Mouse (Mus musculus): ENCODE results near the gene Ank. TPM values are rescaled to one million over a fixed set of nuclear protein-coding genes. Genes with fewer than 3 reads are reported as not detected.

Gene Ank
- polyA plus RNA-seq, 1 experiment, result 231 TPM

DNA sequence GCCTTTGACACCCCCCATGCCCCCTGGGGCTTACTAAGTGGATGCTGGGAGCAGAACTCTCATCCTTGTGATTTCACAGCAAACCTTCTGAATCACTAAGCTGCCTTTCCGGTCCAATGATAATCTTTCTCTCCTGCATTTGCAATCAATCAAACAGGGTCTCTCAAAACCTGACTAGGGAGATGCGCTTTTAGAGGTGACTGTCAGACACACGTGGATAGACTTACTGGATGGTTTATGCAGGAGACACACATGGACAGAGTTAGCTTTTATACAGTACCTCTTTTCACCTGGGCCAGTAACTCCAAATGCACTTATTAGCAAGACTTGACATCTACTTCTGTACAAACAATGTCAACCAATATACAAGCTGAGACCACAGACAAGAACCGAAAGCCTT lies 131.0 kb downstream of the Ank start:
- Histone ChIP-seq H3K27ac (ENCODE audit: insufficient read depth, low read length) (peak overlapping the region; percentile 39), H3K4me3 (ENCODE audit: insufficient read depth, low read length) (no peak overlapping the region), H3K4me1 (ENCODE audit: control insufficient read depth, insufficient read depth, low read length) (peaks cover 17% of the 10 kb centered on the region)
- TF ChIP-seq CTCF (IDR thresholded peaks at IDR 0.05; ENCODE audit: extremely low read depth, insufficient read depth, low read length), result no peak
- TF ChIP-seq POLR2A (IDR thresholded peaks at IDR 0.05; ENCODE audit: extremely low read depth, insufficient read depth, low read length), result no peak

DNA sequence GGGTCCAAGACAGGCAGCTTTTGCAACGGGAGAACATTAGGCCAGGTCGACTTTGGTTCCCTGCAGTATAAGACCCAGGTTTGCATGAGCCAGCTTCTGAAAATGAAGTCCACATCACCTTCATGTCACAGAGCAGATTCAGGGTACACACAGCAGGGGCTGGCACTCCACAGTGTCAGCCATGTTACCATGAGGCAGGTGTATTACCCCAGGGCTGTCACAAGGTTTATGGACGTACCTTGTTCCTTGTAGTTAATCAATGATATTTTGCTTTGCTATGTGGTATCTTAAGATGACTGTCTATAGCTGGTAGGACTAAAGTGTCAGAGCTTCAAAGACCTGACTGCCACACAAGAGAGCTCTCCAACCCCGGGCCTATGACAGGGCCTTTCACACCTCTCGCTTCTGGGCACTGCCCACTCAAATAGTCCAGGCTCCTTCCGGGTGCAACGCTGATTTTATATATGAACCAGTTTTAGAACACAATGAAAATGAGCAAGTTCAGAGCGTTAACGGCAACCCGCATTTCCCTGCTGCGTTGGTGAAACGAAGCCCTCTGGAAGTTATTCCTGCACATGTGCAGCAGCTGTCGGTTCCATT lies 132.4 kb downstream of the Ank start:
- no peak overlapping the region for H3K4me3 ChIP-seq (ENCODE audit: insufficient read depth, low read length)
- H3K4me1 ChIP-seq (ENCODE audit: control insufficient read depth, insufficient read depth, low read length), result peaks cover 17% of the 10 kb centered on the region
- TF ChIP-seq CTCF (IDR thresholded peaks at IDR 0.05; ENCODE audit: extremely low read depth, insufficient read depth, low read length) (no peak), POLR2A (IDR thresholded peaks at IDR 0.05; ENCODE audit: extremely low read depth, insufficient read depth, low read length) (no peak)
- H3K27ac ChIP-seq (ENCODE audit: insufficient read depth, low read length), result no peak overlapping the region

DNA sequence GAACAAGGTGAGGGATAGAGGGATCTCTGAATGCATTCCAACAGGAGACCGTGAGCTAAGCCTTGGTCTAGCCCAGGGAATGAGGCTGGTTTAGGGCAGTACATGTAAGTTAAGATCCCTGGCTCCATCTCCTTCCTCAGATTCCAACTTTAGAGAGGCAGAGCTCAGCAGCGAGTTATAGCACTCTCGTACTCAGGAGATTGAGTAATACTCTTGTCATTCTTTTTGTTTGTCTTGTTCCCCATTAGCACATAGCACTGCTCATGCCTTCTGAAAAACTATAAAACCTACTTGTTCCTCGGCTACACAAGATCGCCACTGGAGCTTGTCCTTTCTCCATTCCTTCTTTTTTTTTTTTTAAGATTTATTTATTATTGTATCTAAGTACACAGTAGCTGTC lies 134.0 kb downstream of the Ank start:
- H3K27ac ChIP-seq (ENCODE audit: insufficient read depth, low read length), result no peak overlapping the region

DNA sequence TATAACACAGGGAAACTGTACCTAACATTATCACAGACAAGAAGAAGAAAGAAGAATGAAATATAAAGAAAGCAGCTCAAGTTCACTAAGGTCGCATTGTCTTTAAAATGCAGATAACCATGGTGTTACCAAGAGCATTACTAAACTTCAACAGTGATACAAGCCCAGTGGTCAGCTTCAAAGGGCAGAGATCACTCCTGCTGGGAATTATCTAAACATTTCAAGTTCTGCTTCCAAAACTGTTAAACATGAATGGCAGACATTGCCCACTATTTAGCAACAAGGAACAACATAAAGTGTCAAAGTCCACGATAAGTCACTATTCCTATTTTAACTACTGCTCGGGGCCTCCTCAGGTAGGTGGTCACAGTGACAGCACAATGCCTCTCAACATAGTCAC lies 138.1 kb downstream of the Ank start:
- H3K4me1 ChIP-seq (ENCODE audit: control insufficient read depth, insufficient read depth, low read length), result peaks cover 3% of the 10 kb centered on the region; the same call in 1 of the 2 replicates
- TF ChIP-seq POLR2A (IDR thresholded peaks at IDR 0.05; ENCODE audit: extremely low read depth, insufficient read depth, low read length) (no peak), CTCF (IDR thresholded peaks at IDR 0.05; ENCODE audit: extremely low read depth, insufficient read depth, low read length) (no peak)

More for the DNA sequence above, 134.0 kb downstream of the Ank start:
- peaks cover 15% of the 10 kb centered on the region for H3K4me1 ChIP-seq (ENCODE audit: control insufficient read depth, insufficient read depth, low read length)
- TF ChIP-seq POLR2A (IDR thresholded peaks at IDR 0.05; ENCODE audit: extremely low read depth, insufficient read depth, low read length), result no peak
- no peak for TF ChIP-seq CTCF (IDR thresholded peaks at IDR 0.05; ENCODE audit: extremely low read depth, insufficient read depth, low read length)
- no peak overlapping the region for H3K4me3 ChIP-seq (ENCODE audit: insufficient read depth, low read length)

DNA sequence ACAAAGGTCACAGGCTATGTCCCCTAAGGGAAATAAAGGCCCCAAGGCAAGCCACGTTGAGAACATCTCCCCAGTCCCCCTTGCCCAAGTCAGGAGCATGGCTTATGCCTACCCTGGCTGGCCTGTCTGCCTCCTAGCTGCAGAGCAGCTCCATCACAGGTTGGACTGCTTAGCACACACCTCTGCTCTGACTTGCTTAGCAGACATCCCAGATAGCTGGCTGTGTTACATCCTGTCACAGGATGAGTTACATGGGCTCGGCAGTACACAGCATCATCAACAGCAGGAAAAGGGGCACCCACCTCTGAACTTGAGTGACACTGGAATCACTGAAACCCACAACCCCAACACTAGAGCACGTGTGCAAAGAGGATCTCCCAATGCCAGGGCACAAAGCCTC lies 138.8 kb downstream of the Ank start:
- Histone ChIP-seq H3K4me1 (ENCODE audit: control insufficient read depth, insufficient read depth, low read length) (peaks cover 3% of the 10 kb centered on the region; the same call in 1 of the 2 replicates), H3K27ac (ENCODE audit: insufficient read depth, low read length) (no peak overlapping the region), H3K4me3 (ENCODE audit: insufficient read depth, low read length) (no peak overlapping the region)
- TF ChIP-seq POLR2A (IDR thresholded peaks at IDR 0.05; ENCODE audit: extremely low read depth, insufficient read depth, low read length), result no peak
- TF ChIP-seq CTCF (IDR thresholded peaks at IDR 0.05; ENCODE audit: extremely low read depth, insufficient read depth, low read length), result no peak

More for the DNA sequence above, 138.1 kb downstream of the Ank start:
- Histone ChIP-seq H3K4me3 (ENCODE audit: insufficient read depth, low read length) (no peak overlapping the region), H3K27ac (ENCODE audit: insufficient read depth, low read length) (no peak overlapping the region)

DNA sequence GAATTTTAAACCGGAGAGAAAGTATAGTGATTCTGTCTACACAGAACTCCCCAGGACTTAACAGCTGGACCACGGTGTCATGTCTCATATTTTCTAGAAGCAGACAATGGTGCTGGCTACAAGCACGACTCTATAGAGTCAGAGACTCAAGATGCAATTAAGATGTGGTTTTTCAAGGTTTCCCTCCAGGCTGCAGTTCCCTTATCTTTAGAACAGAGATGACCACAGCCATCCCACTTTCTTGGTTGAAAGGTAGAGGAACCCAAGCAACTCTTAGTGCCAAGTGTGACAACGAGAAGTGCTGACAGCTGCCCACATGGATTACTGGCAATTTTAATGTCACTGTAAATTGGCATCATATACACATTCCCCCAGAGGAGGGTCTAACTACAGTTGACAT lies 143.1 kb downstream of the Ank start:
- no peak overlapping the region for H3K4me3 ChIP-seq (ENCODE audit: insufficient read depth, low read length)
- H3K4me1 ChIP-seq (ENCODE audit: control insufficient read depth, insufficient read depth, low read length), result peaks cover 1% of the 10 kb centered on the region; the same call in 1 of the 2 replicates
- no peak overlapping the region for H3K27ac ChIP-seq (ENCODE audit: insufficient read depth, low read length)
- no peak for TF ChIP-seq CTCF (IDR thresholded peaks at IDR 0.05; ENCODE audit: extremely low read depth, insufficient read depth, low read length)

DNA sequence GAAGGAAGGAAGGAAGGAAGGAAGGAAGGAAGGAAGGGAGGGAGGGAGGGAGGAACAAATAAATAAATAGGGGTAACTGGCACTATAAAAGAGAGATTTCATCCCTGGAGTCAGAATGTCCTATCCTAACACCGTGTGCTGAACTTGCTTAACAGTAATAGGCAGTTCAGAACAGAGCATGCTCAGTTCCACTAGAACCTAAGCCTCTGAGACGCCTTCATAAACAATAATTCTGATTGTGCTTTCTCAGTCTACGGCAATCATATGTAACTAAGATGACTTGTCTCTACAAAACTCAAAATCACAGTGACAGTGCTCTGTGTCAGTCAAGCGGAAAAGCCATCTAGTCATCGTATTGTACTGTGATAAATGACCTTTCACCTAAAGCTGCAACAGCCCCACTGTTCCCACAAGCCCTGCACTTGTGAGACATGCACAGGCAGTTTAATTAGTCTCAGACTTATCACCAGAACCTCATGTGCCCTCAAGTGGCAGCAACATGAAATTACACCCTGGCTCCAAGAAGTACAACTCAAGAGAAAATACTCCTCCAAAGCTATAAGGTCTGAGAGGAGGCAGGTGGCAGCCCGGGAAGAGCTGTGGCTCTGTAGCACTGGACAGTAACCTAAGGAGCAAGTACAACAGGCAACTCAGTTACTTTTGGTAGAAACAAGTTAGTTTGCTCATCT lies 146.2 kb downstream of the Ank start:
- 0 out of 2 replicates have a peak, but pooled peaks cover 2% of the 10 kb centered on the region for H3K4me1 ChIP-seq (ENCODE audit: control insufficient read depth, insufficient read depth, low read length)
- H3K27ac ChIP-seq (ENCODE audit: insufficient read depth, low read length), result no peak overlapping the region
- peak; percentile 80; the same call in 1 of the 2 replicates for TF ChIP-seq CTCF (IDR thresholded peaks at IDR 0.05; ENCODE audit: extremely low read depth, insufficient read depth, low read length)
- TF ChIP-seq POLR2A (IDR thresholded peaks at IDR 0.05; ENCODE audit: extremely low read depth, insufficient read depth, low read length), result no peak
- no peak overlapping the region for H3K4me3 ChIP-seq (ENCODE audit: insufficient read depth, low read length)

DNA sequence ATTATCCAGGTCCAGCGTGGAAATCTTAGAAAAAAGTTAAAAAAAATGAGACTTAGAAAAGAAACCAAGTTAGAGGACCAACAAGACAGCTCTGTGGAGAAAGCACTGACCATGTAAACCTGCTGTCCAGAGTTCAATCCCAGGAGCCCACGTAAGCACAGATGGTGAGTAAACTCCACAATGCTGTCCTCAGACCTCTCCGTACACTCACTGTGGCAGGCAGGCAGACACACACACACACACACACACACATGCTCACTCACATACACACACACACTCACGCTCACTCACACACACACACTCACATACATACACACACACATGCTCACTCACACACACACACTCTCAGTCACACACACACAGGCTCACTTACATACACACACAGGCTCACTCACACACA lies 146.8 kb downstream of the Ank start:
- H3K4me1 ChIP-seq (ENCODE audit: control insufficient read depth, insufficient read depth, low read length), result 0 out of 2 replicates have a peak, but pooled peaks cover 2% of the 10 kb centered on the region
- TF ChIP-seq POLR2A (IDR thresholded peaks at IDR 0.05; ENCODE audit: extremely low read depth, insufficient read depth, low read length), result no peak
- TF ChIP-seq CTCF (IDR thresholded peaks at IDR 0.05; ENCODE audit: extremely low read depth, insufficient read depth, low read length), result no peak
- H3K4me3 ChIP-seq (ENCODE audit: insufficient read depth, low read length), result no peak overlapping the region
- no peak overlapping the region for H3K27ac ChIP-seq (ENCODE audit: insufficient read depth, low read length)

DNA sequence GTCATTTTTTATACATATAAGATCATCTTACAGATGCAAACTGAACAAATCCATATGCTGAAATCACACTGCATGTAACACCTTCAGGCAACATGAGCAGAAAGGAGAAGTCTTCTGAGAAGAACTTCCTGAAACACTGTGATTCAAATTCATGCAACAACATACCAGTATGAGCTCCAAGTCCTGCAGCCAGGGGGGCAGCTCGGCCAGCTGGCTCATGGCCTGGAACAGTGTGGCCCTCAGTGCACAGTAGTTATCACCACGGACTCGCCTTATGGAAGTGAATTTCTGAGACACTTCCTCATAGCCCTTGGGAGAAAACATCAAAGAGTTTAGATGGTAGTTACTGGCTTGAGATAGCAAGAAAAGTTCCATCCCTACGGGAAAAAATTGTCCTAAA lies 149.7 kb downstream of the Ank start:
- Histone ChIP-seq H3K27ac (ENCODE audit: insufficient read depth, low read length) (no peak overlapping the region), H3K4me1 (ENCODE audit: control insufficient read depth, insufficient read depth, low read length) (0 out of 2 replicates have a peak, but pooled peaks cover 2% of the 10 kb centered on the region), H3K4me3 (ENCODE audit: insufficient read depth, low read length) (no peak overlapping the region)
- TF ChIP-seq CTCF (IDR thresholded peaks at IDR 0.05; ENCODE audit: extremely low read depth, insufficient read depth, low read length) (no peak), POLR2A (IDR thresholded peaks at IDR 0.05; ENCODE audit: extremely low read depth, insufficient read depth, low read length) (no peak)

DNA sequence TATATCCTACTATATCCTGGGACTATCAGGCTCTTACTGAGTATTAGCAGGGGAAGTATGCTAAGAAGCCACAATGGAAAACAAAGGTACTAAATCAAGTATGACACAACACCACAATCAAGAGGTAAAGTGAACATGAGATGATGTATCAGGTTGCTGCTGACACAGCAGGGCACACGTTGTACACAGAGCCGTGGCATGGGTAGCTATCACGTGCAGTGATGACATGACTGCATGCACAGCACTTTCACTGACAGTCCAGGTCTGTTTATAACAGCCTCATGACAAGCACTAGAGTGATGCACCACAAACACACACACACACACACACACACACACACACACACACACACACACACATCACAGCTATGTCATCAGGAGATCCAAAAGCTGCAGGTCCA lies 150.8 kb downstream of the Ank start:
- 0 out of 2 replicates have a peak, but pooled peaks cover 2% of the 10 kb centered on the region for H3K4me1 ChIP-seq (ENCODE audit: control insufficient read depth, insufficient read depth, low read length)
- H3K27ac ChIP-seq (ENCODE audit: insufficient read depth, low read length), result no peak overlapping the region
- no peak overlapping the region for H3K4me3 ChIP-seq (ENCODE audit: insufficient read depth, low read length)
- no peak for TF ChIP-seq POLR2A (IDR thresholded peaks at IDR 0.05; ENCODE audit: extremely low read depth, insufficient read depth, low read length)
- TF ChIP-seq CTCF (IDR thresholded peaks at IDR 0.05; ENCODE audit: extremely low read depth, insufficient read depth, low read length), result no peak

All from cortical plate, adult 2 months (tissue).